In the genomic region with DNA sequence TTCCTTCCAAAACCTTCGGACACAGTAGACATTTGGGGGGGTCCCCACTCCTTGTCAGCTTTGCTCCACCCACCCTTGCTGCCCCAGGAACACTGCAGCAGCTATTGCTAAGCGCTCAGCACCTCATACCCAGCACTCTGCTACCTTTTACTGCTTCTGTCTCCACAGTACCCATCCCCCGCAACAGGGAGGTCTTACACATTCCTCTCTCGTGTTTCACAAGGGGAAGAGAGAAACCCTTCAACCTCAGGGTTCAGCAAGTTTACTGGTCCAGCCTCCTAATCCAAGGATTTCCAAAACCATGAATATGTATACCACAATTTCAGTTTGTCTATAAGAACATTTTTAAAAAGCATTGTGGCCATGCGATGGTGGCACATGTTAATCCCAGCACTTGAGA, we compare ENCODE assay signal across 14 mouse cellular contexts.
"Had no signal": no experiment of that assay in that cellular context is flagged by ENCODE, and none has a peak within 500 bp of the region (broad histone marks: within the 10 kb centered on the region; RNA-seq: fewer than 3 reads in every experiment).

No protein-coding gene starts in this region.

- H3K9ac ChIP-seq: kidney, embryonic 15.5 days; limb, embryonic 12.5 days; liver, embryonic 13.5 days; liver, postnatal 0 days; lung, embryonic 15.5 days; neural tube, embryonic 13.5 days had no signal

- H3K4me3 ChIP-seq: kidney, embryonic 15.5 days; left cerebral cortex, adult 2 months; limb, embryonic 12.5 days; liver, embryonic 13.5 days; lung, embryonic 15.5 days; neural tube, embryonic 13.5 days had no signal

- H3K9me3 ChIP-seq: kidney, embryonic 15.5 days; limb, embryonic 12.5 days; liver, embryonic 13.5 days; lung, embryonic 15.5 days; neural tube, embryonic 13.5 days had no signal

- H3K27me3 ChIP-seq: kidney, embryonic 15.5 days; limb, embryonic 12.5 days; liver, embryonic 13.5 days; lung, embryonic 15.5 days; neural tube, embryonic 13.5 days had no signal

- H3K4me2 ChIP-seq: kidney, embryonic 15.5 days; limb, embryonic 12.5 days; liver, embryonic 13.5 days; lung, embryonic 15.5 days; neural tube, embryonic 13.5 days had no signal

- H3K36me3 ChIP-seq: kidney, embryonic 15.5 days; limb, embryonic 12.5 days; liver, embryonic 13.5 days; lung, embryonic 15.5 days; neural tube, embryonic 13.5 days had no signal

- ATAC-seq: liver, postnatal 0 days; midbrain, embryonic 16.5 days had no signal

- H3K27ac ChIP-seq: kidney, embryonic 15.5 days; left cerebral cortex, adult 2 months; limb, embryonic 12.5 days; liver, embryonic 13.5 days; macrophage; neural tube, embryonic 13.5 days had no signal

- DNase-seq: kidney, adult 18-20 months; liver; liver, embryonic 13.5 days; liver, postnatal 0 days; right cerebral cortex, postnatal 14 days; thymus, adult 18-20 months; thymus, postnatal 14 days had no signal
